8 mouse cellular contexts compared by ENCODE assay signal in genomic region chr12:79613061-79613788, GRCm38 (mm10).
A peak's percentile ranks its signal among the peaks of the same experiment; 100 is the strongest.
DNase-seq lines count a peak whose midpoint lies in the region; ATAC-seq and TF ChIP-seq lines count a peak whose summit lies in the region.

No protein-coding gene starts in this region.

- no peaks in the 10 kb centered on the region for H3K9me3 ChIP-seq in limb, embryonic 14.5 days (ENCODE audit: control insufficient read depth, low read length)
- no peaks in the 10 kb centered on the region for H3K9me3 ChIP-seq in stomach, embryonic 16.5 days (replicated peaks; ENCODE audit: control insufficient read depth, low read length)

- no peak overlapping the region for H3K9ac ChIP-seq in limb, embryonic 14.5 days (ENCODE audit: low read depth, low read length, severe bottlenecking)
- H3K9ac ChIP-seq in stomach, embryonic 16.5 days (ENCODE audit: low read length) = no peak overlapping the region

- WGBS in limb, embryonic 14.5 days = 80% methylated on average over 8 of the region's 8 CpGs
- WGBS in stomach, embryonic 16.5 days = 89% methylated on average over 8 of the region's 8 CpGs

- DNase-seq in adrenal gland, postnatal 14 days = peak; percentile 40
- DNase-seq in adrenal gland, adult 8-10 months = no peak
- peak; percentile 40 to 45 for DNase-seq in right cerebral cortex, postnatal 10 days (ENCODE audit: low spot score in 2 of 2)
- DNase-seq in right cerebral cortex, postnatal 25 days = no peak
- DNase-seq in heart, postnatal 4 days = peak; percentile 44
- DNase-seq in limb, embryonic 14.5 days (ENCODE audit: low spot score) = no peak
- DNase-seq in urinary bladder, adult 2 months (ENCODE audit: low spot score) = no peak

- H3K4me2 ChIP-seq in limb, embryonic 14.5 days (replicated peaks; ENCODE audit: low read depth, low read length, severe bottlenecking) = no peak overlapping the region
- H3K4me2 ChIP-seq in stomach, embryonic 16.5 days (ENCODE audit: low read depth, low read length) = no peak overlapping the region

- TF ChIP-seq POLR2A in limb, embryonic 14.5 days (IDR thresholded peaks at IDR 0.05; ENCODE audit: borderline replicate concordance, extremely low read depth, insufficient read depth, insufficient read length) = no peak

- peaks cover 43% of the 10 kb centered on the region for H3K4me1 ChIP-seq in limb, embryonic 14.5 days (ENCODE audit: control insufficient read depth, insufficient read depth, low read length)
- H3K4me1 ChIP-seq in stomach, embryonic 16.5 days (ENCODE audit: control insufficient read depth, insufficient read depth, low read length) = peaks cover 35% of the 10 kb centered on the region

- H3K36me3 ChIP-seq in limb, embryonic 14.5 days (ENCODE audit: control insufficient read depth, insufficient read depth, low read length) = no peaks in the 10 kb centered on the region
- H3K36me3 ChIP-seq in stomach, embryonic 16.5 days (ENCODE audit: control insufficient read depth, insufficient read depth, low read length) = no peaks in the 10 kb centered on the region

- no peaks in the 10 kb centered on the region for H3K27me3 ChIP-seq in limb, embryonic 14.5 days (ENCODE audit: control insufficient read depth, insufficient read depth, low read length)
- H3K27me3 ChIP-seq in stomach, embryonic 16.5 days (ENCODE audit: control insufficient read depth, insufficient read depth, low read length) = no peaks in the 10 kb centered on the region

- H3K4me3 ChIP-seq in limb, embryonic 14.5 days (replicated peaks; ENCODE audit: low read length) = no peak overlapping the region
- no peak overlapping the region for H3K4me3 ChIP-seq in stomach, embryonic 16.5 days (replicated peaks; ENCODE audit: low read length)

- no peak; the same call in 1 of the 2 replicates for ATAC-seq in limb, embryonic 14.5 days (ENCODE audit: low FRiP score, low read depth)
- peak; percentile 8; the same call in 1 of the 2 replicates for ATAC-seq in stomach, embryonic 16.5 days (ENCODE audit: insufficient read depth, low FRiP score)

- peak overlapping the region; percentile 77 for H3K27ac ChIP-seq in limb, embryonic 14.5 days (replicated peaks; ENCODE audit: low read depth, low read length)
- peak overlapping the region; percentile 93 for H3K27ac ChIP-seq in stomach, embryonic 16.5 days (ENCODE audit: low read length)

Comparison
In these comparisons a context has a peak if more than half of its experiments do, and no peak if none do; other contexts are left out.
1. DNase-seq: peak in adrenal gland, postnatal 14 days (single experiment), right cerebral cortex, postnatal 10 days (2 of 2) and heart, postnatal 4 days (single experiment); none in adrenal gland, adult 8-10 months (single experiment), right cerebral cortex, postnatal 25 days (single experiment), limb, embryonic 14.5 days (single experiment) and urinary bladder, adult 2 months (single experiment).